Mouse (Mus musculus) small intestine, adult 2 months (tissue): ENCODE measurements at regions not wholly inside any gene's neighbourhood (a gene's known extent, or its start where the extent isn't known, plus 50 kb on each side); places are given as distances from the start of the nearest gene placed in this dataset.

ENCODE experiments used
- H3K27ac ChIP-seq: fragments of 200-500 bp; 2 replicates; pipeline ENCODE4 v1.5.1; 2012; ENCODE audit warnings: low read depth, low read length, control low read depth, inconsistent platforms; ENCODE audit not compliant: insufficient read depth
- H3K27me3 ChIP-seq: fragments of 200-500 bp; 2 replicates; pipeline ENCODE4 v1.6.1; 2012; ENCODE audit warnings: mild to moderate bottlenecking, moderate library complexity, low read length, inconsistent platforms; ENCODE audit not compliant: control insufficient read depth, insufficient read depth
- H3K36me3 ChIP-seq: fragments of 200-500 bp; 2 replicates; pipeline ENCODE4 v1.6.1; 2012; ENCODE audit warnings: mild to moderate bottlenecking, low read length, control low read depth, inconsistent platforms; ENCODE audit not compliant: control insufficient read depth, insufficient read depth
- H3K4me1 ChIP-seq: fragments of 200-500 bp; 2 replicates; pipeline ENCODE4 v1.6.1; 2012; ENCODE audit warnings: low read length, inconsistent platforms, mixed read lengths; ENCODE audit not compliant: control insufficient read depth, insufficient read depth, insufficient read length
- H3K4me3 ChIP-seq: fragments of 200-500 bp; 2 replicates; pipeline ENCODE4 v1.5.1; 2012; ENCODE audit warnings: low read depth, mild to moderate bottlenecking, control low read depth, inconsistent platforms, low read length, moderate library complexity
- CTCF ChIP-seq: fragments of 200-500 bp; IDR thresholded peaks from 2 replicates; pipeline ENCODE4 v1.5.1; 2012; ENCODE audit warnings: low read depth, mild to moderate bottlenecking, control low read depth, inconsistent platforms, low read length, moderate library complexity, mixed read lengths; ENCODE audit not compliant: insufficient replicate concordance, insufficient read length; ENCODE audit errors: extremely low read depth
- POLR2A ChIP-seq: fragments of 200-500 bp; IDR thresholded peaks from 2 replicates; pipeline ENCODE4 v1.6.1; 2012; ENCODE audit warnings: low read depth, mild to moderate bottlenecking, control low read depth, inconsistent platforms, low read length, moderate library complexity
- WGBS: fragments of 180-500 bp; shearing (Covaris S2); methylation state at CpG from one replicate; pipeline ENCODE4 v1.1.7; 2018; 5-methylcytosine and 5-hydroxymethylcytosine counted together

GRCm38 (mm10) chr2:178575403-178575802 lies 145.1 kb downstream of the Cdh26 start:
- Histone ChIP-seq H3K36me3 (no peaks in the 10 kb centered on the region), H3K27ac (no peak overlapping the region), H3K27me3 (no peaks in the 10 kb centered on the region), H3K4me1 (no peaks in the 10 kb centered on the region), H3K4me3 (no peak overlapping the region)
- TF ChIP-seq POLR2A (no peak), CTCF (no peak)
- WGBS = 40% methylated on average over 6 of the region's 6 CpGs

- TF ChIP-seq POLR2A = no peak
- no peak for TF ChIP-seq CTCF
- no peak overlapping the region for H3K27ac ChIP-seq
- H3K36me3 ChIP-seq = no peaks in the 10 kb centered on the region
- 74% methylated on average over 7 of the region's 7 CpGs for WGBS
- H3K27me3 ChIP-seq = no peaks in the 10 kb centered on the region
- H3K4me3 ChIP-seq = no peak overlapping the region
- peaks cover 3% of the 10 kb centered on the region; the same call in 1 of the 2 replicates for H3K4me1 ChIP-seq
Measured at GRCm38 (mm10) chr2:178576067-178576466, 145.7 kb downstream of the Cdh26 start.

GRCm38 (mm10) chr2:178579571-178579970 lies 149.2 kb downstream of the Cdh26 start:
- H3K36me3 ChIP-seq = no peaks in the 10 kb centered on the region
- H3K27me3 ChIP-seq = no peaks in the 10 kb centered on the region
- no peak for TF ChIP-seq POLR2A
- TF ChIP-seq CTCF = no peak
- no peak overlapping the region for H3K27ac ChIP-seq
- peaks cover 3% of the 10 kb centered on the region; the same call in 1 of the 2 replicates for H3K4me1 ChIP-seq
- no peak overlapping the region for H3K4me3 ChIP-seq
- WGBS = 65% methylated on average over 6 of the region's 6 CpGs

GRCm38 (mm10) chr2:178581306-178581705 lies 151.0 kb downstream of the Cdh26 start:
- no peak for TF ChIP-seq POLR2A
- TF ChIP-seq CTCF = no peak
- Histone ChIP-seq H3K27ac (no peak overlapping the region), H3K36me3 (no peaks in the 10 kb centered on the region), H3K4me1 (peaks cover 3% of the 10 kb centered on the region; the same call in 1 of the 2 replicates), H3K4me3 (no peak overlapping the region), H3K27me3 (no peaks in the 10 kb centered on the region)
- 79% methylated on average over 12 of the region's 12 CpGs for WGBS

GRCm38 (mm10) chr2:178584970-178585566 lies 154.7 kb downstream of the Cdh26 start:
- H3K27me3 ChIP-seq = no peaks in the 10 kb centered on the region
- H3K27ac ChIP-seq = no peak overlapping the region
- TF ChIP-seq CTCF (no peak), POLR2A (no peak)
- H3K4me3 ChIP-seq = no peak overlapping the region
- no peaks in the 10 kb centered on the region for H3K36me3 ChIP-seq
- WGBS = 86% methylated on average over 5 of the region's 5 CpGs
- H3K4me1 ChIP-seq = peaks cover 3% of the 10 kb centered on the region; the same call in 1 of the 2 replicates

- no peak overlapping the region for H3K4me3 ChIP-seq
Measured at GRCm38 (mm10) chr2:178587134-178587636, 156.9 kb downstream of the Cdh26 start.

GRCm38 (mm10) chr2:178593743-178594142 lies 163.4 kb downstream of the Cdh26 start:
- 20% methylated on average over 9 of the region's 9 CpGs for WGBS
- Histone ChIP-seq H3K36me3 (no peaks in the 10 kb centered on the region), H3K27ac (no peak overlapping the region)

More at GRCm38 (mm10) chr2:178587134-178587636, 156.9 kb downstream of the Cdh26 start:
- Histone ChIP-seq H3K27me3 (no peaks in the 10 kb centered on the region), H3K4me1 (no peaks in the 10 kb centered on the region), H3K36me3 (no peaks in the 10 kb centered on the region), H3K27ac (no peak overlapping the region)
- 78% methylated on average over 7 of the region's 7 CpGs for WGBS
- no peak for TF ChIP-seq POLR2A
- TF ChIP-seq CTCF = no peak

More at GRCm38 (mm10) chr2:178593743-178594142, 163.4 kb downstream of the Cdh26 start:
- H3K27me3 ChIP-seq = no peaks in the 10 kb centered on the region
- no peak for TF ChIP-seq POLR2A
- TF ChIP-seq CTCF = no peak
- H3K4me3 ChIP-seq = no peak overlapping the region
- peaks cover 12% of the 10 kb centered on the region; the same call in 1 of the 2 replicates for H3K4me1 ChIP-seq
